Mouse (Mus musculus) cortical plate, adult 2 months (tissue): ENCODE results near the gene Zc3h12c. TPM values are rescaled to one million over a fixed set of nuclear protein-coding genes. Genes with fewer than 3 reads are reported as not detected.

Experiments used
- H3K27ac ChIP-seq: fragments of 200-500 bp; 2 replicates; pipeline ENCODE4 v1.5.1; 2012; ENCODE audit warnings: low read length, control low read depth, inconsistent platforms; ENCODE audit not compliant: insufficient read depth
- H3K4me1 ChIP-seq: fragments of 200-500 bp; 2 replicates; pipeline ENCODE4 v1.6.1; 2011; ENCODE audit warnings: low read length; ENCODE audit not compliant: control insufficient read depth, insufficient read depth
- H3K4me3 ChIP-seq: fragments of 200-500 bp; 2 replicates; pipeline ENCODE4 v1.5.1; 2011; ENCODE audit warnings: mild to moderate bottlenecking, low read length, control low read depth; ENCODE audit not compliant: insufficient read depth
- CTCF ChIP-seq: fragments of 200-500 bp; IDR thresholded peaks from 2 replicates; pipeline ENCODE4 v1.5.1; 2011; ENCODE audit warnings: mild to moderate bottlenecking, control low read depth, low read length; ENCODE audit not compliant: insufficient read depth; ENCODE audit errors: extremely low read depth
- POLR2A ChIP-seq: fragments of 200-500 bp; IDR thresholded peaks from 2 replicates; pipeline ENCODE4 v1.6.1; 2011; ENCODE audit warnings: mild to moderate bottlenecking, low read length, control low read depth; ENCODE audit not compliant: insufficient read depth; ENCODE audit errors: extremely low read depth
- polyA plus RNA-seq: library from polyadenylated mRNA; depleted of rRNA; stranded (reverse); fragments of >200 nt; gene quantifications from 2 replicates; pipeline ENCODE4 v1.2.3, GENCODE M21; 2012; rRNA removed

Gene Zc3h12c
- 3.9 and 4.7 TPM in 2 replicates for polyA plus RNA-seq

- H3K4me3 ChIP-seq, result peak within 1 kb of the TSS; percentile 75
- H3K27ac ChIP-seq, result peak within 1 kb of the TSS; percentile 99
- peaks cover 1% of the 10 kb centered on the region; the same call in 1 of the 2 replicates for H3K4me1 ChIP-seq
- TF ChIP-seq POLR2A (no peak), CTCF (no peak)
These were observed at the start of gene Zc3h12c for GRCm38 (mm10) chr9:52167863-52168685. TSS of gene Zc3h12c (minus strand) at chr9:52168572.

DNA sequence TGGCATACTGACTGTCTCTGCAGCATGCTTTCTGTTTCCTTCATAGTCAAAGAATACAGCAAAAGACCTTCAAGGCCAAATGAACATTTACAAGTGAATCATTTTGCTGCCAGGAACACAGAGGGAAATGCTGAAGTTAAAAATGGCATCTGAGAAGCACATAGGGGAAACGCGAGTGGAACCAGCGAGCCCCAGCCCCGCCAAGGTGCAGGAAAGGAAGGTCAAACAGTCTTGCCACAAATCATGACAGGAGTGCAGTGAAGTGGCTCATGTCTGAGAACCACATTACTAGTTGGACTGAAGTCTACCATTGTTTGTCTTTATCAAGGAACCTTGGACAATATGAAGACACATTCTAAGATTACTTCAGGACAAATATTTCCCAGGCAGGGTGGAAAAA is 49.3 kb upstream of the Zc3h12c start:
- H3K4me1 ChIP-seq, result no peaks in the 10 kb centered on the region
- no peak overlapping the region for H3K4me3 ChIP-seq
- TF ChIP-seq POLR2A, result no peak
- TF ChIP-seq CTCF, result no peak
- no peak overlapping the region for H3K27ac ChIP-seq

DNA sequence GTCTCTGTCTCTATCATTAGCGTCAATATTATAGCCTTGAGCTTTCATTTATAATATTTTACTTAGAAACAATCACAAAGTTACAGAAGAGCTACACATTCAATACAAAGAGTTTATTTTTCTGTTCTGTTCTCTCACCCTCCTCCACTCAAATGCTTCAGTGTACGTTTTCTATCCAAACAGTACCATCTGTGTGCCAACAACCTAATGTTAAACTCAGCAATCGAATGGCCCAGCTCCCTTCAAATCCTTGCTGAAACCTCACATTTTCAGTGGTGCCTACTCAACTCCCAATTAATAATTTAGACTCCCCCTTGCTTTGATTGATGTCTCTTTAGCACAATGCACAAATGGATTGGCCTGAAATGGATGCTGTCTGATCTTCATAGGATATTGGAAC is 46.9 kb upstream of the Zc3h12c start:
- Histone ChIP-seq H3K4me1 (no peaks in the 10 kb centered on the region), H3K4me3 (no peak overlapping the region), H3K27ac (no peak overlapping the region)
- TF ChIP-seq POLR2A (no peak), CTCF (no peak)

GRCm38 (mm10) chr9:52212416-52212815 is 44.0 kb upstream of the Zc3h12c start:
- Histone ChIP-seq H3K27ac (no peak overlapping the region), H3K4me1 (no peaks in the 10 kb centered on the region), H3K4me3 (no peak overlapping the region)
- TF ChIP-seq CTCF (no peak), POLR2A (no peak)

DNA sequence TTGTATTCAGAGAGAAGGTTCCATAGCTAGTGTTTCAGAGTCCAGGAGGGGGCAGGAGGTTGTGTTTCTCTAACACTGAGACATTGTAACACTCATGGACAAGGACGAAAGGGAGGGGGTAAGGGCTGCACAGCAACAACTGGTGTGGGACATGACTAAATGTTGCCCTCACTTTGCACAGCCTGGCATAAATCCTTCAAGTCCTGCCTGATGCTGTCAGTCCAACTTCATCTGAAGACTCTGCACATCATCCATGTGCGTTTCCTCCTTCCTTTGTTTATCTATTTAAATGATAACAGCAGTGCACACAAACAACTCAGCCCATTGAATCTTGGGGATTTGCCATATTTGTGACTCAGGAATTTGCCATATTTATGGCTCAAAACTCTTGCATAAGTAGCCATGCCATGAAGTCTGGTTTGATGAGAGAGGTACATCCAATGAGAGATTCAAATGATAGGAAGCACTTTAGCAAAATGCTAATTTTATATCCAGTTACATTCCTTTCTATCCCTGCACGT is 40.2 kb upstream of the Zc3h12c start:
- Histone ChIP-seq H3K27ac (no peak overlapping the region), H3K4me1 (no peaks in the 10 kb centered on the region), H3K4me3 (no peak overlapping the region)
- TF ChIP-seq CTCF (no peak), POLR2A (no peak)

- no peak overlapping the region for H3K27ac ChIP-seq
- no peak for TF ChIP-seq CTCF
- no peak for TF ChIP-seq POLR2A
- H3K4me3 ChIP-seq, result no peak overlapping the region
- H3K4me1 ChIP-seq, result no peaks in the 10 kb centered on the region
These were observed 34.8 kb upstream of the Zc3h12c start for GRCm38 (mm10) chr9:52203189-52203588.

- TF ChIP-seq CTCF (no peak), POLR2A (no peak)
- Histone ChIP-seq H3K27ac (no peak overlapping the region), H3K4me1 (no peaks in the 10 kb centered on the region), H3K4me3 (no peak overlapping the region)
These were observed 31.9 kb upstream of the Zc3h12c start for GRCm38 (mm10) chr9:52200271-52200670.

DNA sequence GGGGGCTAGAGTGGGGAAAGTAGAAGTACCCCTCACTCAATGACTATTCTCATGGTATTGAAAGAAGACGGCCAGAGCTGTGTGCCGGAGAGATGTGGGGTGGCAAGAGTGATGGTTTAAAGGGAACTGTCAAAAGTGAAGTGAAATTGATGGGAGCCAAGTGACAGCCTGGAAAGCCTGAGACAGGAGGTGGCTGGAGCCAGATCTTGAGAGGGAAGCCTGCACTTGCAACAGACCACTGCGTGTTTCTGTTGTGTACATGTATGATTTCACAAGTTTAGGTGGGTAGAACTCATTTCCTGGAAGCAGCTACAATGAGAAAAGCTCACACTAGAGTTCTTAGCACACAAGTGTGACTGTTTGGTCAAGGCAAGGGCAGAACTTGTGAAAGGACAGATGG is 27.5 kb upstream of the Zc3h12c start:
- H3K4me1 ChIP-seq, result no peaks in the 10 kb centered on the region
- no peak overlapping the region for H3K4me3 ChIP-seq
- TF ChIP-seq CTCF (no peak), POLR2A (no peak)
- no peak overlapping the region for H3K27ac ChIP-seq

GRCm38 (mm10) chr9:52193851-52194250 is 25.5 kb upstream of the Zc3h12c start:
- TF ChIP-seq CTCF, result no peak
- H3K4me3 ChIP-seq, result no peak overlapping the region
- no peak overlapping the region for H3K27ac ChIP-seq
- H3K4me1 ChIP-seq, result no peaks in the 10 kb centered on the region

DNA sequence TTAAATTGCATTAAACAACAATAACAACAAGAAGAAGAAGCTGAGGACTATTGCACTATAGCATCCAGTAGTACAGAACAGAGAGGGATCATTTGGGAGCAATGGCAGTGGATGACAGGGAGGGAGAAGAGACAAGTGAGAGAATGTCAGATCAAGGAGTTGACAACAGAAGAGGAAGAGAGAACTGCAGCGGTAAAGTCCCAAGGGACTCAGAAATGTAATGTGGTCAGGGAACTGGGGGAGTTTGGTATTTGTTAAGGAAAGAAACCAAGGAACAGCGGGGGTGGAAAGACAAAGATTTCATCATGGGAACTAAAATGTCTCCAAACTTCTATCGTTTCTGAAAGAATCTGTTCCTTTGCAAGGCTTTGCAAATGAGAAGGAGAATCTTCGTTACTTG is 22.5 kb upstream of the Zc3h12c start:
- H3K27ac ChIP-seq, result no peak overlapping the region
- TF ChIP-seq POLR2A (no peak), CTCF (no peak)
- H3K4me3 ChIP-seq, result no peak overlapping the region
- H3K4me1 ChIP-seq, result no peaks in the 10 kb centered on the region
